Mouse (Mus musculus) thymus, adult 2 months (tissue): ENCODE measurements around the gene Mtap. TPM values are rescaled to one million over a fixed set of nuclear protein-coding genes. Genes with fewer than 3 reads are reported as not detected.
A peak's percentile ranks its signal among the peaks of the same experiment; 100 is the strongest.

Experiments
- DNase-seq: peaks from one replicate; pipeline ENCODE4 v3.0.0; 2021
- H3K27ac ChIP-seq: fragments of 200-500 bp; 2 replicates; pipeline ENCODE4 v1.5.1; 2012; ENCODE audit warnings: low read length, control low read depth; ENCODE audit not compliant: control insufficient read depth, insufficient read depth
- H3K27me3 ChIP-seq: fragments of 200-500 bp; 2 replicates; pipeline ENCODE4 v1.6.1; 2012; ENCODE audit warnings: mild to moderate bottlenecking, low read length, moderate library complexity, mixed read lengths; ENCODE audit not compliant: control insufficient read depth, insufficient read depth
- H3K36me3 ChIP-seq: fragments of 200-500 bp; 2 replicates; pipeline ENCODE4 v1.6.1; 2012; ENCODE audit warnings: mild to moderate bottlenecking, low read length, moderate library complexity; ENCODE audit not compliant: control insufficient read depth, insufficient read depth
- H3K4me1 ChIP-seq: fragments of 200-500 bp; replicated peaks from 2 replicates; pipeline ENCODE4 v1.6.1; 2012; ENCODE audit warnings: low read length; ENCODE audit not compliant: control insufficient read depth, insufficient read depth
- H3K4me3 ChIP-seq: fragments of 200-500 bp; 2 replicates; pipeline ENCODE4 v1.5.1; 2012; ENCODE audit warnings: mild to moderate bottlenecking, low read length, control low read depth, moderate library complexity; ENCODE audit not compliant: control insufficient read depth, insufficient read depth
- CTCF ChIP-seq: fragments of 200-500 bp; IDR thresholded peaks from 2 replicates; pipeline ENCODE4 v1.5.1; 2012; ENCODE audit warnings: mild to moderate bottlenecking, control low read depth, low read length, moderate library complexity, borderline replicate concordance; ENCODE audit not compliant: control insufficient read depth, poor library complexity, insufficient read depth; ENCODE audit errors: extremely low read depth
- POLR2A ChIP-seq: fragments of 200-500 bp; IDR thresholded peaks from 2 replicates; pipeline ENCODE4 v1.6.1; 2012; ENCODE audit warnings: mild to moderate bottlenecking, low read length, control low read depth, moderate library complexity; ENCODE audit not compliant: control insufficient read depth, poor library complexity, insufficient read depth; ENCODE audit errors: extremely low read depth
- WGBS: fragments of 180-500 bp; shearing (Covaris S2); methylation state at CpG from one replicate; pipeline ENCODE4 v1.1.7; 2018; 5-methylcytosine and 5-hydroxymethylcytosine counted together
- polyA plus RNA-seq: library from polyadenylated mRNA; depleted of rRNA; stranded (reverse); fragments of >200 nt; gene quantifications from 2 replicates; pipeline ENCODE4 v1.2.3, GENCODE M21; 2012

Gene Mtap
- polyA plus RNA-seq, 1 experiment: 6.7 TPM

GRCm38 (mm10) chr4:89131795-89132194 is 5.1 kb upstream of the Mtap start:
- DNase-seq: no peak

GRCm38 (mm10) chr4:89136356-89136755 is 566 bp upstream of the Mtap start:
- Histone ChIP-seq H3K27me3 (no peaks in the 10 kb centered on the region), H3K4me3 (no peak overlapping the region), H3K27ac (no peak overlapping the region), H3K36me3 (no peaks in the 10 kb centered on the region), H3K4me1 (peaks cover 12% of the 10 kb centered on the region)
- TF ChIP-seq POLR2A (no peak), CTCF (no peak)
- 91% methylated on average over 3 of the region's 3 CpGs for WGBS
- no peak for DNase-seq

More at GRCm38 (mm10) chr4:89131795-89132194, 5.1 kb upstream of the Mtap start:
- Histone ChIP-seq H3K36me3 (no peaks in the 10 kb centered on the region), H3K4me3 (no peak overlapping the region), H3K4me1 (peaks cover 3% of the 10 kb centered on the region), H3K27ac (no peak overlapping the region), H3K27me3 (no peaks in the 10 kb centered on the region)
- WGBS: 93% methylated on average over 3 of the region's 3 CpGs
- TF ChIP-seq CTCF: no peak
- no peak for TF ChIP-seq POLR2A

- DNase-seq: no peak
- under 1% methylated on average over 36 of the region's 36 CpGs for WGBS
- Histone ChIP-seq H3K4me3 (peak overlapping the region; percentile 85), H3K27me3 (no peaks in the 10 kb centered on the region), H3K27ac (peak overlapping the region; percentile 71), H3K36me3 (no peaks in the 10 kb centered on the region), H3K4me1 (peaks cover 12% of the 10 kb centered on the region)
- TF ChIP-seq POLR2A (no peak), CTCF (0 out of 2 replicates have a peak, but pooled peaks have one; percentile 29)
Measured at GRCm38 (mm10) chr4:89137542-89138360, 829 bp downstream of the Mtap start.

GRCm38 (mm10) chr4:89138361-89138651 is 1.4 kb downstream of the Mtap start:
- TF ChIP-seq POLR2A (no peak), CTCF (no peak)
- H3K4me3 ChIP-seq: peak overlapping the region; percentile 25
- H3K4me1 ChIP-seq: peaks cover 12% of the 10 kb centered on the region
- 39% methylated on average over 4 of the region's 4 CpGs for WGBS
- no peaks in the 10 kb centered on the region for H3K27me3 ChIP-seq
- peak overlapping the region; percentile 71 for H3K27ac ChIP-seq
- no peaks in the 10 kb centered on the region for H3K36me3 ChIP-seq
- DNase-seq: no peak

- H3K27me3 ChIP-seq: no peaks in the 10 kb centered on the region
- H3K4me1 ChIP-seq: peaks cover 12% of the 10 kb centered on the region
- no peaks in the 10 kb centered on the region for H3K36me3 ChIP-seq
- TF ChIP-seq POLR2A: no peak
- no peak for TF ChIP-seq CTCF
- WGBS: 93% methylated on average over 5 of the region's 5 CpGs
- DNase-seq: no peak
- H3K4me3 ChIP-seq: no peak overlapping the region
- H3K27ac ChIP-seq: no peak overlapping the region
Measured at GRCm38 (mm10) chr4:89140832-89141231, 3.9 kb downstream of the Mtap start.

- H3K27ac ChIP-seq: no peak overlapping the region
- H3K36me3 ChIP-seq: peaks cover 4% of the 10 kb centered on the region; the same call in 1 of the 2 replicates
- H3K4me3 ChIP-seq: no peak overlapping the region
- peaks cover 3% of the 10 kb centered on the region; the same call in 1 of the 2 replicates for H3K4me1 ChIP-seq
- peak; percentile 90 for TF ChIP-seq CTCF
- no peak for TF ChIP-seq POLR2A
- H3K27me3 ChIP-seq: no peaks in the 10 kb centered on the region
- 50% methylated on average over 6 of the region's 6 CpGs for WGBS
- DNase-seq: peak; percentile 81
Measured at GRCm38 (mm10) chr4:89145409-89145808, 8.5 kb downstream of the Mtap start.
